Mouse (Mus musculus): ENCODE results near the gene Adamtsl5.

- TF ChIP-seq CTCF (IDR thresholded peaks at IDR 0.05; ENCODE audit: low read depth) (no peak), EP300 (IDR thresholded peaks at IDR 0.05; ENCODE audit: low read depth) (no peak)
Observed at GRCm38 (mm10) chr10:80330084-80330483, 18.1 kb downstream of the Adamtsl5 start.

Data from heart, postnatal 0 days (tissue).